Comparison of ENCODE assay signal across 18 mouse cellular contexts in the genomic region with DNA sequence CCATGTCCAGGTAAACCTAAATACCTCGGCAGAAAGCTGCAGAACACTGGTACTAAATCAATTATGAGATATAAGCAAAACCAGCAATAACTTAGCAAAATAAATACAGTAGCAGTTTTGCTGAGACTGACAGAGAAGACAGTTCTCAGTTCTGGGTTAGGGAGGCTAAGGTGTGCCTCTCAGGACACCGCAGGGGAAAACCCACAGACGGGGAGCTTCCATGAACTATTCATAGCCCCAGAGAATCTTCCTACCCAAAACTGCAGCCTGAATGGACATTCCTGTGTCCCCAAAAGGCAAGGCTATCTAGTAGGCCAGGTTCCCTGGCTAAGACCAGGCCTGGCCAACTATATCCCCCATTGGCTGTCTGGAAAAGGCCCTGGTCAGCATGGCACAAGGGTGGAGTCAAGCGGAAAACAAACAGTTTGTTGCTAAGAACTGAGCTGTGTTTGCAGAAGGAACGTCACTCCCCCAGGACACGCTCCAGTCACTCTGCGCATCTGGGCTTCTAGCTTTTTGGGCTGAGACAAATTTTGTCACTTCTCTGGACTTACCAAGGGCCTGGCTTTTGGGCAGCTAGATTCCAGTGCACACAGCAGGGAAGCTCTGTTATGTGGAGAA. TPM values are rescaled to one million over a fixed set of nuclear protein-coding genes. Genes with fewer than 3 reads are reported as not detected.
A peak's percentile ranks its signal among the peaks of the same experiment; 100 is the strongest.
DNase-seq lines count a peak whose midpoint lies in the region; ATAC-seq lines count a peak whose summit lies in the region.
"Had no signal": no experiment of that assay in that cellular context is flagged by ENCODE, and none has a peak within 500 bp of the region (broad histone marks: within the 10 kb centered on the region; RNA-seq: fewer than 3 reads in every experiment).

No protein-coding gene starts in this region.

- H3K36me3 ChIP-seq in hindbrain, embryonic 14.5 days (replicated peaks; ENCODE audit: control insufficient read depth, insufficient read depth): no peaks in the 10 kb centered on the region
- H3K36me3 ChIP-seq in hindbrain, embryonic 12.5 days: no peaks in the 10 kb centered on the region
- no peaks in the 10 kb centered on the region for H3K36me3 ChIP-seq in midbrain, embryonic 10.5 days
- no peaks in the 10 kb centered on the region for H3K36me3 ChIP-seq in midbrain, embryonic 13.5 days
- H3K36me3 ChIP-seq: embryonic facial prominence, embryonic 12.5 days; heart, embryonic 15.5 days had no signal

- H3K4me3 ChIP-seq in hindbrain, embryonic 14.5 days (replicated peaks; ENCODE audit: low read length): no peak overlapping the region
- no peak overlapping the region for H3K4me3 ChIP-seq in hindbrain, embryonic 12.5 days
- H3K4me3 ChIP-seq in midbrain, embryonic 10.5 days: no peak overlapping the region
- no peak overlapping the region for H3K4me3 ChIP-seq in midbrain, embryonic 13.5 days (replicated peaks)
- H3K4me3 ChIP-seq: embryonic facial prominence, embryonic 12.5 days; forebrain, embryonic 13.5 days; heart, embryonic 15.5 days had no signal

- no peaks in the 10 kb centered on the region for H3K27me3 ChIP-seq in hindbrain, embryonic 14.5 days (ENCODE audit: control insufficient read depth, insufficient read depth, low read length)
- no peaks in the 10 kb centered on the region for H3K27me3 ChIP-seq in hindbrain, embryonic 12.5 days
- H3K27me3 ChIP-seq in midbrain, embryonic 10.5 days (ENCODE audit: low read depth, poor library complexity, severe bottlenecking): no peaks in the 10 kb centered on the region
- no peaks in the 10 kb centered on the region for H3K27me3 ChIP-seq in midbrain, embryonic 13.5 days
- H3K27me3 ChIP-seq: embryonic facial prominence, embryonic 12.5 days; forebrain, embryonic 13.5 days; heart, embryonic 15.5 days had no signal

- no peak overlapping the region for H3K4me2 ChIP-seq in hindbrain, embryonic 14.5 days (replicated peaks)
- no peak overlapping the region for H3K4me2 ChIP-seq in hindbrain, embryonic 12.5 days (replicated peaks)
- H3K4me2 ChIP-seq in midbrain, embryonic 13.5 days (replicated peaks): no peak overlapping the region
- H3K4me2 ChIP-seq: embryonic facial prominence, embryonic 12.5 days; forebrain, embryonic 13.5 days; heart, embryonic 15.5 days; lung, embryonic 14.5 days had no signal

- DNase-seq in hindbrain, embryonic 14.5 days (ENCODE audit: low spot score): no peak
- DNase-seq in midbrain, embryonic 10.5 days (ENCODE audit: low spot score): peak; percentile 21
- DNase-seq in heart, adult 9 months (ENCODE audit: low spot score in 2 of 2): peak; percentile 46 to 59
- peak; percentile 44 for DNase-seq in yolk sac, embryonic 10.5 days (ENCODE audit: low spot score)
- DNase-seq in left cerebral cortex, postnatal 36 days (ENCODE audit: low spot score in 2 of 2): no peak
- DNase-seq: adrenal gland, postnatal 10 days; cerebellum, adult 11 months; kidney, adult 2 months; lung, embryonic 14.5 days; spleen, adult 18-20 months had no signal

- WGBS in hindbrain, embryonic 14.5 days: 53% methylated on average over 7 of the region's 7 CpGs
- WGBS in hindbrain, embryonic 12.5 days: 45% methylated on average over 7 of the region's 7 CpGs
- WGBS in midbrain, embryonic 10.5 days: 42% methylated on average over 7 of the region's 7 CpGs
- WGBS in midbrain, embryonic 13.5 days: 54% methylated on average over 7 of the region's 7 CpGs

- intact Hi-C loops in left cerebral cortex, postnatal 36 days (cut with DNase I): loop anchor here (10.0 kb wide), 1 partner anchor 291 kb away; no protein-coding TSS in a partner anchor

- no peak overlapping the region for H3K27ac ChIP-seq in hindbrain, embryonic 14.5 days
- no peak overlapping the region for H3K27ac ChIP-seq in hindbrain, embryonic 12.5 days
- no peak overlapping the region; the same call in 1 of the 2 replicates for H3K27ac ChIP-seq in midbrain, embryonic 10.5 days (replicated peaks)
- H3K27ac ChIP-seq in midbrain, embryonic 13.5 days: no peak overlapping the region
- H3K27ac ChIP-seq: embryonic facial prominence, embryonic 12.5 days; forebrain, embryonic 13.5 days; heart, embryonic 15.5 days had no signal

- ATAC-seq in hindbrain, embryonic 14.5 days (ENCODE audit: low FRiP score): no peak
- no peak for ATAC-seq in hindbrain, embryonic 12.5 days (ENCODE audit: low FRiP score)
- no peak for ATAC-seq in midbrain, embryonic 13.5 days
- ATAC-seq in megakaryocyte-erythroid progenitor cell, adult 5-6 weeks (replicated peaks; ENCODE audit: low FRiP score, low TSS enrichment, poor library complexity, severe bottlenecking): no peak
- ATAC-seq: forebrain, embryonic 13.5 days had no signal

- no peaks in the 10 kb centered on the region for H3K4me1 ChIP-seq in hindbrain, embryonic 14.5 days (replicated peaks; ENCODE audit: control insufficient read depth, insufficient read depth, low read length)
- H3K4me1 ChIP-seq in hindbrain, embryonic 12.5 days: peaks cover 6% of the 10 kb centered on the region
- H3K4me1 ChIP-seq in midbrain, embryonic 10.5 days: peaks cover 11% of the 10 kb centered on the region
- H3K4me1 ChIP-seq in midbrain, embryonic 13.5 days (replicated peaks): no peaks in the 10 kb centered on the region
- H3K4me1 ChIP-seq: forebrain, embryonic 13.5 days had no signal

- H3K9ac ChIP-seq in hindbrain, embryonic 14.5 days: 0 out of 2 replicates have a peak overlapping the region, but pooled peaks have one; percentile 28
- no peak overlapping the region for H3K9ac ChIP-seq in hindbrain, embryonic 12.5 days
- H3K9ac ChIP-seq in midbrain, embryonic 13.5 days (replicated peaks): no peak overlapping the region
- H3K9ac ChIP-seq: embryonic facial prominence, embryonic 12.5 days; forebrain, embryonic 13.5 days; heart, embryonic 15.5 days; lung, embryonic 14.5 days had no signal

- H3K9me3 ChIP-seq in hindbrain, embryonic 14.5 days (ENCODE audit: control insufficient read depth, low read length): no peaks in the 10 kb centered on the region
- H3K9me3 ChIP-seq in hindbrain, embryonic 12.5 days (replicated peaks): no peaks in the 10 kb centered on the region
- H3K9me3 ChIP-seq in midbrain, embryonic 10.5 days (replicated peaks): no peaks in the 10 kb centered on the region
- H3K9me3 ChIP-seq in midbrain, embryonic 13.5 days: no peaks in the 10 kb centered on the region
- H3K9me3 ChIP-seq: embryonic facial prominence, embryonic 12.5 days; forebrain, embryonic 13.5 days; heart, embryonic 15.5 days had no signal

RNA-seq across cellular contexts. Expression of a gene that starts 29.5 kb away (rescaled TPM):
- not detected in 2 replicates for polyA plus RNA-seq in hindbrain, embryonic 14.5 days (2014; fragmentation: Nextera tagmentation; extraction: Ambion mirVana)
- polyA plus RNA-seq in hindbrain, embryonic 12.5 days (2016; fragmentation: Nextera tagmentation; extraction: Ambion mirVana): not detected in 2 replicates
- polyA plus RNA-seq in midbrain, embryonic 10.5 days (2016; fragmentation: Nextera tagmentation; extraction: Ambion mirVana): not detected in 2 replicates
- not detected in 2 replicates for polyA plus RNA-seq in midbrain, embryonic 13.5 days (2015; fragmentation: Nextera tagmentation; extraction: Ambion mirVana)
- not detected for total RNA-seq in left cerebral cortex, postnatal 36 days (2021)
- not detected in 2 replicates for total RNA-seq in megakaryocyte-erythroid progenitor cell, adult 5-6 weeks (2014; fragmentation: Nextera tagmentation)
- not detected in 2 replicates for total RNA-seq in megakaryocyte-erythroid progenitor cell, adult 5-6 weeks (2017)
- total RNA-seq: adrenal gland, postnatal 10 days; left cerebral cortex, adult 8-10 months; monocyte, adult 5-6 weeks had no signal
- polyA plus RNA-seq: embryonic facial prominence, embryonic 12.5 days; forebrain, embryonic 13.5 days; heart, embryonic 15.5 days; kidney, adult 2 months; lung, embryonic 14.5 days had no signal

RNA-seq across cellular contexts. Expression of a gene that starts 30.9 kb away (rescaled TPM):
- polyA plus RNA-seq in hindbrain, embryonic 14.5 days (2014; fragmentation: Nextera tagmentation; extraction: Ambion mirVana): 68.0 and 75.0 TPM in 2 replicates
- 68.7 and 73.3 TPM in 2 replicates for polyA plus RNA-seq in hindbrain, embryonic 12.5 days (2016; fragmentation: Nextera tagmentation; extraction: Ambion mirVana)
- polyA plus RNA-seq in midbrain, embryonic 10.5 days (2016; fragmentation: Nextera tagmentation; extraction: Ambion mirVana): 44.8 and 48.6 TPM in 2 replicates
- polyA plus RNA-seq in midbrain, embryonic 13.5 days (2015; fragmentation: Nextera tagmentation; extraction: Ambion mirVana): 69.7 and 75.5 TPM in 2 replicates
- 100 to 1,000 TPM in 1 of 2 experiments, 10 to 100 TPM in 1; 92.3 to 102 TPM for total RNA-seq in left cerebral cortex, postnatal 36 days (2021)
- total RNA-seq in megakaryocyte-erythroid progenitor cell, adult 5-6 weeks (2014; fragmentation: Nextera tagmentation): 24.2 and 45.2 TPM in 2 replicates
- 30.2 and 30.5 TPM in 2 replicates for total RNA-seq in megakaryocyte-erythroid progenitor cell, adult 5-6 weeks (2017)

RNA-seq across cellular contexts. Expression of a gene that starts 45.3 kb away (rescaled TPM):
- 7.2 and 7.7 TPM in 2 replicates for polyA plus RNA-seq in hindbrain, embryonic 14.5 days (2014; fragmentation: Nextera tagmentation; extraction: Ambion mirVana)
- polyA plus RNA-seq in hindbrain, embryonic 12.5 days (2016; fragmentation: Nextera tagmentation; extraction: Ambion mirVana): 2.9 and 4.1 TPM in 2 replicates
- 3.9 and 4.1 TPM in 2 replicates for polyA plus RNA-seq in midbrain, embryonic 10.5 days (2016; fragmentation: Nextera tagmentation; extraction: Ambion mirVana)
- 3.6 and 3.7 TPM in 2 replicates for polyA plus RNA-seq in midbrain, embryonic 13.5 days (2015; fragmentation: Nextera tagmentation; extraction: Ambion mirVana)
- 1 to 10 TPM; 1.2 to 1.3 TPM for total RNA-seq in left cerebral cortex, postnatal 36 days (2021)
- total RNA-seq in megakaryocyte-erythroid progenitor cell, adult 5-6 weeks (2014; fragmentation: Nextera tagmentation): 6.6 and 6.7 TPM in 2 replicates
- 7.4 and 10.4 TPM in 2 replicates for total RNA-seq in megakaryocyte-erythroid progenitor cell, adult 5-6 weeks (2017)

Comparison
In these comparisons a context has a peak if more than half of its experiments do, and no peak if none do; other contexts are left out.
1. DNase-seq: peak in midbrain, embryonic 10.5 days (single experiment), heart, adult 9 months (2 of 2) and yolk sac, embryonic 10.5 days (single experiment); none in hindbrain, embryonic 14.5 days (single experiment) and left cerebral cortex, postnatal 36 days (0 of 2).